Comparison of ENCODE assay signal across 14 mouse cellular contexts in genomic region chr1:163310023-163310754, GRCm38 (mm10). TPM values are rescaled to one million over a fixed set of nuclear protein-coding genes. Genes with fewer than 3 reads are reported as not detected.
DNase-seq lines count a peak whose midpoint lies in the region; ATAC-seq and TF ChIP-seq lines count a peak whose summit lies in the region.
"Had no signal": no experiment of that assay in that cellular context is flagged by ENCODE, and none has a peak within 500 bp of the region (broad histone marks: within the 10 kb centered on the region; RNA-seq: fewer than 3 reads in every experiment).

No protein-coding gene starts in this region.

- peak overlapping the region; percentile 93 for H3K4me2 ChIP-seq in forebrain, embryonic 13.5 days
- H3K4me2 ChIP-seq in limb, embryonic 14.5 days (replicated peaks; ENCODE audit: low read depth, low read length, severe bottlenecking) = peak overlapping the region; percentile 79

- peak overlapping the region; percentile 58; the same call in 1 of the 2 replicates for H3K4me3 ChIP-seq in layer of hippocampus, adult 2 months
- peak overlapping the region; percentile 57 for H3K4me3 ChIP-seq in forebrain, embryonic 13.5 days
- H3K4me3 ChIP-seq in limb, embryonic 14.5 days (replicated peaks; ENCODE audit: low read length) = peak overlapping the region; percentile 84
- H3K4me3 ChIP-seq: megakaryocyte, embryonic 14.5 days had no signal

- DNase-seq in embryo, embryonic 10.5 days (ENCODE audit: low spot score) = peak; percentile 27
- DNase-seq in embryo, embryonic 11 days = no peak
- no peak for DNase-seq in layer of hippocampus, adult 2 months (ENCODE audit: low spot score in 2 of 2)
- no peak for DNase-seq in layer of hippocampus, adult 18-20 months (ENCODE audit: low spot score in 2 of 2)
- DNase-seq in limb, embryonic 14.5 days (ENCODE audit: low spot score) = no peak
- no peak for DNase-seq in left cerebral cortex, postnatal 10 days (ENCODE audit: extremely low spot score in 1 of 2, low spot score in 2 of 2)
- no peak for DNase-seq in c-Kit-positive CD71-positive TER-119-positive erythroid progenitor cells, embryonic 14.5 days (ENCODE audit: low spot score)
- DNase-seq: cerebellum, adult 11 months; kidney, postnatal 4 days; right cerebral cortex, adult 18-20 months had no signal

- WGBS in forebrain, embryonic 13.5 days = 16% methylated on average over 8 of the region's 8 CpGs
- WGBS in limb, embryonic 14.5 days = 7% methylated on average over 8 of the region's 8 CpGs

- intact Hi-C loops in left cerebral cortex, postnatal 10 days (cut with DNase I) = loop anchor here (5.0 kb wide), 2 partner anchors 52 to 158 kb away; no protein-coding TSS in a partner anchor

- H3K4me1 ChIP-seq in forebrain, embryonic 13.5 days = peaks cover 67% of the 10 kb centered on the region
- H3K4me1 ChIP-seq in limb, embryonic 14.5 days (ENCODE audit: control insufficient read depth, insufficient read depth, low read length) = peaks cover 22% of the 10 kb centered on the region

- H3K9me3 ChIP-seq in forebrain, embryonic 13.5 days (replicated peaks) = no peaks in the 10 kb centered on the region
- no peaks in the 10 kb centered on the region for H3K9me3 ChIP-seq in limb, embryonic 14.5 days (ENCODE audit: control insufficient read depth, low read length)
- H3K9me3 ChIP-seq: megakaryocyte, embryonic 14.5 days had no signal

- H3K27me3 ChIP-seq in forebrain, embryonic 13.5 days = peaks cover 55% of the 10 kb centered on the region
- no peaks in the 10 kb centered on the region for H3K27me3 ChIP-seq in limb, embryonic 14.5 days (ENCODE audit: control insufficient read depth, insufficient read depth, low read length)

- H3K36me3 ChIP-seq in forebrain, embryonic 13.5 days (ENCODE audit: poor library complexity, severe bottlenecking) = no peaks in the 10 kb centered on the region
- peaks cover 38% of the 10 kb centered on the region for H3K36me3 ChIP-seq in limb, embryonic 14.5 days (ENCODE audit: control insufficient read depth, insufficient read depth, low read length)

- no peak overlapping the region for H3K9ac ChIP-seq in forebrain, embryonic 13.5 days
- peak overlapping the region; percentile 100 for H3K9ac ChIP-seq in limb, embryonic 14.5 days (ENCODE audit: low read depth, low read length, severe bottlenecking)

- no peak for TF ChIP-seq CTCF in layer of hippocampus, adult 2 months (conservative IDR thresholded peaks at IDR 0.05)

- TF ChIP-seq POLR2A in limb, embryonic 14.5 days (IDR thresholded peaks at IDR 0.05; ENCODE audit: borderline replicate concordance, extremely low read depth, insufficient read depth, insufficient read length) = no peak

- H3K27ac ChIP-seq in layer of hippocampus, adult 2 months = no peak overlapping the region
- no peak overlapping the region for H3K27ac ChIP-seq in forebrain, embryonic 13.5 days
- peak overlapping the region; percentile 100 for H3K27ac ChIP-seq in limb, embryonic 14.5 days (replicated peaks; ENCODE audit: low read depth, low read length)

- no peak for ATAC-seq in forebrain, embryonic 13.5 days
- no peak for ATAC-seq in limb, embryonic 14.5 days (ENCODE audit: low FRiP score, low read depth)

RNA-seq across cellular contexts. Expression of gene Prrx1, which starts 3.3 kb away (rescaled TPM):
- total RNA-seq in layer of hippocampus, adult 2 months (2021) = 1 to 10 TPM; 4.6 to 5.9 TPM
- total RNA-seq in layer of hippocampus, adult 18-20 months (2021) = 1 to 10 TPM; 4.8 to 5.6 TPM
- polyA plus RNA-seq in forebrain, embryonic 13.5 days (2015; fragmentation: Nextera tagmentation; extraction: Ambion mirVana) = 8.6 and 9.1 TPM in 2 replicates
- polyA plus RNA-seq in limb, embryonic 14.5 days (2012; rRNA removed) = 122 and 123 TPM in 2 replicates
- 114 and 134 TPM in 2 replicates for polyA plus RNA-seq in limb, embryonic 14.5 days (2014; fragmentation: Nextera tagmentation; extraction: Ambion mirVana)
- 1 to 10 TPM; 6.3 to 7.0 TPM for total RNA-seq in left cerebral cortex, postnatal 10 days (2021)
- total RNA-seq: hematopoietic stem cell, adult 5-6 weeks; MEL had no signal
